Mouse (Mus musculus): ENCODE measurements at regions not wholly inside any gene's neighbourhood (a gene's known extent, or its start where the extent isn't known, plus 50 kb on each side); places are given as distances from the start of the nearest gene placed in this dataset.
A peak's percentile ranks its signal among the peaks of the same experiment; 100 is the strongest.

DNA sequence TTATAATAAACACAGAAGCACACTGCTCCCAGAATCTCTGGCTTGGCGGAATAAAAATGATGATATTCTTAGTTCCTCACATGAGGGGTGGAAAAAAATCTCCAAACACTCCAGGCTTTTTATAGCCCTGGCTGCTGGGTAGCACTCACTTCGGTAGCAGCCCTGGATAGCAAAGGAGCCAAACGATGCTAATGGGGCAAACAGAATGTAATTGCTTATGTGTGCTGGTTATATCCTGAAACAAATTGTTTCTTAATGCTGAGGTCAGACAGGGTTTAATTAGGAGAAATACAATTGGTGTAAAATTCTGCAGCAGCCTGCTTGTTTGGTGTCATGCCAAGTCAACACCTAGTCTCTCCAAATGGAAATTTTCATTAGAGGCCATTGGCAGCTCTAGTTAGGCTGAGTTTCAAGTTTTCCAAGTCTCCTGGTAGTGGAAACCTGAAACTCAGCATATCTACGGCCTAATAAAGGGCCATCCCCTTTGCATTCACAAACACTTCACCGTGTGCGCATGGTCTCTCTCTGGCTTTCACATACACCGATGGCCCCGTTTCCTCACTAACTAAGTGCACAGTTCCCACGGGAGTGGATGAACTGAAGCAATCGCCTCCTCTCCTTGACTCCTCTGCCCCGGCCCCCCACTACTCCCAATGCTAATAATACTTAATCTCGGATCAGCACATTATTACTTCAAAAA lies 524.8 kb upstream of the Nox3 start:
- H3K4me3 ChIP-seq (replicated peaks; ENCODE audit: insufficient read depth, low read depth, low read length) = no peak overlapping the region
- DNase-seq = peak; percentile 40 to 70
- H3K27ac ChIP-seq (ENCODE audit: insufficient read depth, low read length) = no peak overlapping the region
- no peak for TF ChIP-seq CTCF (IDR thresholded peaks at IDR 0.05; ENCODE audit: borderline replicate concordance, insufficient read depth, low read depth, low read length)
- TF ChIP-seq POLR2A (IDR thresholded peaks at IDR 0.05; ENCODE audit: borderline replicate concordance, insufficient read depth, low read length) = no peak
- WGBS = 20% methylated on average over 12 of the region's 12 CpGs
- H3K4me1 ChIP-seq (ENCODE audit: control insufficient read depth, insufficient read depth, low read length) = peaks cover 4% of the 10 kb centered on the region
- no peaks in the 10 kb centered on the region for H3K27me3 ChIP-seq (ENCODE audit: control insufficient read depth, insufficient read depth, low read length)

DNA sequence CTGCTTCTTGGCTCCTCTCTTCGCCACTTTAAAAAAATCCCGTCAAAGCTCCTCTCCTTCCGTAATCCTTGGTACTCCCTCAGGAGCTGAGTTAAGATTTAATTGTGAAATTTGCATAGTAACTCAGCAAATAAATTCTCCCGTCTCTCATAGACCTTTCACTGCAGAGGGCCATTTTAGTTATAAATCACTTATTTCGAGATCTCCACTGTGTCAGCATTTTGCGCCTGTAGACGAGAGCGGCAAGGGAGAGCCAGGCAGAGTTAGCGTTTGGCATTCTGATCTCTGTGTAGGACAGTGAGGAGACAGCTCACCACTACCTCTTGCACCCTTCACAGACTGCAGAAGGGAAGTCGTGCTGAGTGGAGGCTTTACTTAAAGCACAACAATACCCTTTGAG lies 531.8 kb upstream of the Nox3 start:
- Histone ChIP-seq H3K4me3 (replicated peaks; ENCODE audit: insufficient read depth, low read depth, low read length) (no peak overlapping the region), H3K27ac (ENCODE audit: insufficient read depth, low read length) (no peak overlapping the region), H3K4me1 (ENCODE audit: control insufficient read depth, insufficient read depth, low read length) (no peaks in the 10 kb centered on the region), H3K27me3 (ENCODE audit: control insufficient read depth, insufficient read depth, low read length) (no peaks in the 10 kb centered on the region)
- TF ChIP-seq POLR2A (IDR thresholded peaks at IDR 0.05; ENCODE audit: borderline replicate concordance, insufficient read depth, low read length) (no peak), CTCF (IDR thresholded peaks at IDR 0.05; ENCODE audit: borderline replicate concordance, insufficient read depth, low read depth, low read length) (no peak)
- WGBS = 88% methylated on average over 10 of the region's 10 CpGs
- no peak for DNase-seq

DNA sequence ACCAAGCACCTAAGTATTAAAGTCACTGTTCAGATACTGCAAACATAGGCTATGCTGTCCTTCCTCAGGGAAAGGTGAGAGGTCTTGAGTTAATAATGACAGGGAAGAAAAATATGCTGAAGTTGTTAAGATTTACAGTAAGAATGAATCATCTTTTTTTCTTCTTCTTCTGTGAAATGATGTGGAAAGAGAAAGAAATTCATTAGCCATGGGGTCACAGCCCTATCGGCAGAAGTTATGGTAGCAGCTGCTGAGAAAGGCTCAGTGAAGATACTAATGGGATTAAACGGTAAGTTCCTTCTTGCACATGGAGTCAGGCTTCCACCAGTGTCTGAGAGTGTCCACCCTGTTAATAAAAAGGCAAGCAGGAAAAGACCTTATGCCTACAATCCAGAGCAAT lies 533.9 kb upstream of the Nox3 start:
- WGBS = 37% methylated on average over 2 of the region's 2 CpGs
- Histone ChIP-seq H3K27ac (ENCODE audit: insufficient read depth, low read length) (no peak overlapping the region), H3K27me3 (ENCODE audit: control insufficient read depth, insufficient read depth, low read length) (no peaks in the 10 kb centered on the region), H3K4me1 (ENCODE audit: control insufficient read depth, insufficient read depth, low read length) (no peaks in the 10 kb centered on the region), H3K4me3 (replicated peaks; ENCODE audit: insufficient read depth, low read depth, low read length) (no peak overlapping the region)
- no peak for DNase-seq
- no peak for TF ChIP-seq CTCF (IDR thresholded peaks at IDR 0.05; ENCODE audit: borderline replicate concordance, insufficient read depth, low read depth, low read length)
- no peak for TF ChIP-seq POLR2A (IDR thresholded peaks at IDR 0.05; ENCODE audit: borderline replicate concordance, insufficient read depth, low read length)

DNA sequence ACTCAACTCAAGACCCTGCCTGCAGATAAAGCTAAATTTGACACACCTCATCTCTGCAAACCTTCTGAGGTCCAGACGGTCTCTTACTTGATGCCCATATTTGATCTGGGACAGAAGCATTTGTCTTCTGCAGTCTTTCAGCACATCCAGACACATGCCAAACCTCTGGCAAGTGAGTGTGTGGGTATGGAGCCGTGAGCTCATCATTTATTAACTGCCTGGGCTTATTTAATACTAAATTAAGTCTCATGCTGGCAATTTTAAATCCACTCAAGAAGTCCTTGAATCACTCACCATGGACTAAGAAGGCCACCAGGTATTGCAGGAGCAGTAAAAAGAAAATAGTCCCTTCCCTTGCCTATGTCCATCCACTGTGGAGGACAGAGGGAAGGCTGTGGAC lies 554.4 kb upstream of the Nox3 start:
- TF ChIP-seq POLR2A (IDR thresholded peaks at IDR 0.05; ENCODE audit: borderline replicate concordance, insufficient read depth, low read length) = no peak
- no peak for TF ChIP-seq CTCF (IDR thresholded peaks at IDR 0.05; ENCODE audit: borderline replicate concordance, insufficient read depth, low read depth, low read length)
- DNase-seq = no peak
- WGBS = 93% methylated on average over 2 of the region's 2 CpGs
- Histone ChIP-seq H3K27me3 (ENCODE audit: control insufficient read depth, insufficient read depth, low read length) (no peaks in the 10 kb centered on the region), H3K4me3 (replicated peaks; ENCODE audit: insufficient read depth, low read depth, low read length) (no peak overlapping the region), H3K27ac (ENCODE audit: insufficient read depth, low read length) (no peak overlapping the region), H3K4me1 (ENCODE audit: control insufficient read depth, insufficient read depth, low read length) (no peaks in the 10 kb centered on the region)

DNA sequence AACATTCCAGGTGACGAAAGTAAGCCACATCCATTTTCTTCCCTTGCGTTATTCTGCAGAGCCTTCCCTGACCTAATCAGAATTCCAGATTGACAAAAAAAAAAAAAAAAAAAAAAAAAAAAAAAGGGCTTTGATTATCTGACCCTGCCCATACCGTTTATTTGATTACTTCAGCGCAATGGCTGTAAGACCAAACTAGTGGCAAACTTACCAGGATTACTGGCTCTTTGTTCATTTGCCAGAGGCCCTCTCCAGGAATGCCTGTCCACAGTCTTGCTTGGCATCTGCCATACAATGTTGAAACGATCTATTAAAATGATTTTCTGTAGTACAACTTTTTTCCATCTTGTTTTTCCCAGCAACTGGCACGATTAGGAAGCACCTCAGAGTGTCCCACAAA lies 569.4 kb upstream of the Nox3 start:
- no peaks in the 10 kb centered on the region for H3K4me1 ChIP-seq (ENCODE audit: control insufficient read depth, insufficient read depth, low read length)
- TF ChIP-seq POLR2A (IDR thresholded peaks at IDR 0.05; ENCODE audit: borderline replicate concordance, insufficient read depth, low read length) (no peak), CTCF (IDR thresholded peaks at IDR 0.05; ENCODE audit: borderline replicate concordance, insufficient read depth, low read depth, low read length) (no peak)
- WGBS = 63% methylated on average over 6 of the region's 6 CpGs
- DNase-seq = no peak
- no peak overlapping the region for H3K27ac ChIP-seq (ENCODE audit: insufficient read depth, low read length)
- H3K27me3 ChIP-seq (ENCODE audit: control insufficient read depth, insufficient read depth, low read length) = no peaks in the 10 kb centered on the region
- H3K4me3 ChIP-seq (replicated peaks; ENCODE audit: insufficient read depth, low read depth, low read length) = no peak overlapping the region

DNA sequence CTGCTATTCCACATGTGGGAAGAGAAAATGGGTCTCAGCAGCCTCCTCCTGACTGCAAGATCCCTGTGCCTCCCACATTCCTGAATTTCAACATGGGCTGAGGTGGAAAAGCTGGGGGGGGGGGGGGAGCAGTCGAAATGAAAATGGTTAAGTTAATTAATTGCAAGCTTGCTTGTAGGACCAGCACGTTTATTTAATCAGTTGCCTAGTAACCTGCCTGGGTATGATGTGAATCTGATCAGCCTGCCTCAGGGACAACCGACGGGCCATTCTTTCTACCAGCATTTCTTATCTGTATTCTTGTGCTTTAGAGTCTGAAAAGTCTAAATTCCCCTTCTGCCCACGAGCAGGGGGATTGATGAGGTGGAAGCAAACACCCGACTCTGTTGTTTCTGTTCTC lies 569.9 kb upstream of the Nox3 start:
- no peak for TF ChIP-seq CTCF (IDR thresholded peaks at IDR 0.05; ENCODE audit: borderline replicate concordance, insufficient read depth, low read depth, low read length)
- TF ChIP-seq POLR2A (IDR thresholded peaks at IDR 0.05; ENCODE audit: borderline replicate concordance, insufficient read depth, low read length) = no peak
- no peak overlapping the region for H3K27ac ChIP-seq (ENCODE audit: insufficient read depth, low read length)
- DNase-seq = no peak
- no peak overlapping the region for H3K4me3 ChIP-seq (replicated peaks; ENCODE audit: insufficient read depth, low read depth, low read length)
- H3K4me1 ChIP-seq (ENCODE audit: control insufficient read depth, insufficient read depth, low read length) = no peaks in the 10 kb centered on the region
- no peaks in the 10 kb centered on the region for H3K27me3 ChIP-seq (ENCODE audit: control insufficient read depth, insufficient read depth, low read length)
- WGBS = 42% methylated on average over 6 of the region's 6 CpGs

DNA sequence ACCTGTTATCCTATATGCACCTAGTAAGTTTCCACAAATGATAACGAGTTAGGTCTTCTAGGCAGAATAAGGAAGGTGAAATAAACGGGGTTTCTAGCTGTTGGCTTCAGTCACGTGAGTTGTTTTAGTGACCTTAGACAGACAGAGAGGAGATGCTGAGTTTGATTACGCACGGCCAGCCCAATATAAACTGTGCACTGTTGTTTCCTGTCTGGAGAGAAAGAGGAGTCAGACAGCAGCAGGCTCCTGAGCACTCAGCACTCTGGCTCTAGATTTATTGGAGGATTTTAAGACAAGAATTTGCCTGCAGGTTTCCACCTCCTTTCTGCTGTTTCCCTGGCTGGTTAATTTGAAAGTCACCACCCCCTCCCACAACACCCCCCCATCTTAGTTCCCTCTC lies 570.4 kb upstream of the Nox3 start:
- H3K4me1 ChIP-seq (ENCODE audit: control insufficient read depth, insufficient read depth, low read length) = no peaks in the 10 kb centered on the region
- no peak for DNase-seq
- WGBS = 62% methylated on average over 5 of the region's 5 CpGs
- TF ChIP-seq POLR2A (IDR thresholded peaks at IDR 0.05; ENCODE audit: borderline replicate concordance, insufficient read depth, low read length) = no peak
- no peak for TF ChIP-seq CTCF (IDR thresholded peaks at IDR 0.05; ENCODE audit: borderline replicate concordance, insufficient read depth, low read depth, low read length)
- no peaks in the 10 kb centered on the region for H3K27me3 ChIP-seq (ENCODE audit: control insufficient read depth, insufficient read depth, low read length)
- no peak overlapping the region for H3K4me3 ChIP-seq (replicated peaks; ENCODE audit: insufficient read depth, low read depth, low read length)
- no peak overlapping the region for H3K27ac ChIP-seq (ENCODE audit: insufficient read depth, low read length)

DNA sequence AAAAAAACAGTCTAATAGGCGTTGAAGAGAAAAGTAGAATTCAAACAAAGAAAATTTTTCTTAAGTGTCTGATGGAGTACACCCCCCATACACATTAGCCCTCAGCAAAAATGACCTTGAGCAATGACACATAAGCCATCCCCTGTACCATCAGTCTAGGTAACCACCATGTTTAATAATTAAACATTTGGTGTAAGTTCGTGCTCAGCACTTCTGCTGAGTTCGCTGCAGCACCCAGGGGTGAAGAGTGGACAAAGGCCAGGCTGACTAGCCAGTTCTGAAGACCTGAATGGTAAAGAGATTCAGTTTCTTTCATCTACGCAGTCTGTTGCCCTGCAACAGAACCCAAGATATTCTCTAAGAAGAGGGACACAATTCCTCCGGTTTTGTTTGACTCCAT lies 572.3 kb upstream of the Nox3 start:
- WGBS = 76% methylated on average over 5 of the region's 5 CpGs
- H3K27me3 ChIP-seq (ENCODE audit: control insufficient read depth, insufficient read depth, low read length) = no peaks in the 10 kb centered on the region
- TF ChIP-seq CTCF (IDR thresholded peaks at IDR 0.05; ENCODE audit: borderline replicate concordance, insufficient read depth, low read depth, low read length) (no peak), POLR2A (IDR thresholded peaks at IDR 0.05; ENCODE audit: borderline replicate concordance, insufficient read depth, low read length) (no peak)
- no peak for DNase-seq
- H3K4me3 ChIP-seq (replicated peaks; ENCODE audit: insufficient read depth, low read depth, low read length) = no peak overlapping the region
- H3K4me1 ChIP-seq (ENCODE audit: control insufficient read depth, insufficient read depth, low read length) = no peaks in the 10 kb centered on the region
- no peak overlapping the region for H3K27ac ChIP-seq (ENCODE audit: insufficient read depth, low read length)

Measured in cerebellum, adult 2 months (tissue).